Mouse (Mus musculus) myocyte (in vitro differentiated cells): Measurements from ENCODE around the gene Prpf4. TPM values are rescaled to one million over a fixed set of nuclear protein-coding genes. Genes with fewer than 3 reads are reported as not detected.

ENCODE experiments used
- H3K27me3 ChIP-seq: one replicate; pipeline ENCODE4 v1.6.1; 2011; ENCODE audit not compliant: control insufficient read depth, insufficient read depth, insufficient read length
- H3K36me3 ChIP-seq: one replicate; pipeline ENCODE4 v1.6.1; 2011; ENCODE audit not compliant: control insufficient read depth, insufficient read depth
- H3K4me2 ChIP-seq: one replicate; pipeline ENCODE4 v1.6.1; 2011; ENCODE audit warnings: low read depth, control low read depth
- H3K4me3 ChIP-seq: one replicate; pipeline ENCODE4 v1.5.1; 2011; ENCODE audit warnings: mild to moderate bottlenecking, control low read depth, moderate library complexity
- H3K79me2 ChIP-seq: one replicate; pipeline ENCODE4 v1.6.1; 2011; ENCODE audit not compliant: control insufficient read depth, insufficient read depth
- H3ac ChIP-seq: one replicate; pipeline ENCODE4 v1.6.1; 2011; ENCODE audit not compliant: control insufficient read depth, insufficient read length
- CEBPB ChIP-seq: IDR thresholded peaks from 2 replicates; pipeline ENCODE4 v1.6.1; 2011; ENCODE audit warnings: mild to moderate bottlenecking, moderate library complexity; ENCODE audit not compliant: poor library complexity, insufficient read depth, severe bottlenecking
- E2F4 ChIP-seq: IDR thresholded peaks from one replicate; pipeline ENCODE4 v1.6.1; 2011; ENCODE audit warnings: mild to moderate bottlenecking, control low read depth, moderate library complexity; ENCODE audit not compliant: insufficient read depth
- MAX ChIP-seq: IDR thresholded peaks from one replicate; pipeline ENCODE4 v1.6.1; 2011; ENCODE audit warnings: low read depth, mild to moderate bottlenecking, control low read depth
- MYOD1 ChIP-seq, 3 experiments: IDR thresholded peaks; one replicate each; pipeline ENCODE4 v1.6.1; 2011; ENCODE audit warnings: control low read depth in 2 of 3, low read depth in 2 of 3, mild to moderate bottlenecking in 2 of 3, moderate library complexity in 1 of 3; ENCODE audit not compliant: insufficient read length in 2 of 3, control insufficient read depth in 1 of 3
- MYOG ChIP-seq, 3 experiments: IDR thresholded peaks; one replicate each; pipeline ENCODE4 v1.6.1; 2011; ENCODE audit warnings: control low read depth in 2 of 3, low read depth in 2 of 3, mild to moderate bottlenecking in 2 of 3; ENCODE audit not compliant: insufficient read length in 2 of 3, control insufficient read depth in 1 of 3, insufficient read depth in 1 of 3
- POLR2A ChIP-seq: IDR thresholded peaks from one replicate; pipeline ENCODE4 v1.6.1; 2011; ENCODE audit warnings: low read depth, mild to moderate bottlenecking, control low read depth, moderate library complexity; ENCODE audit not compliant: insufficient read length
- POLR2AphosphoS2 ChIP-seq: IDR thresholded peaks from one replicate; pipeline ENCODE4 v1.6.1; 2011; ENCODE audit warnings: low read depth, control low read depth; ENCODE audit not compliant: insufficient read length
- REST ChIP-seq: IDR thresholded peaks from one replicate; pipeline ENCODE4 v1.6.1; 2011; ENCODE audit warnings: mild to moderate bottlenecking, control low read depth, moderate library complexity; ENCODE audit not compliant: insufficient read depth, insufficient read length
- SRF ChIP-seq: IDR thresholded peaks from one replicate; pipeline ENCODE4 v1.6.1; 2011; ENCODE audit warnings: low read depth; ENCODE audit not compliant: control insufficient read depth, insufficient read length
- TCF12 ChIP-seq: IDR thresholded peaks from one replicate; pipeline ENCODE4 v1.6.1; 2011; ENCODE audit warnings: mild to moderate bottlenecking, control low read depth; ENCODE audit not compliant: poor library complexity, insufficient read depth, severe bottlenecking
- TCF3 ChIP-seq: IDR thresholded peaks from one replicate; pipeline ENCODE4 v1.6.1; 2011; ENCODE audit warnings: low read depth, control low read depth; ENCODE audit not compliant: insufficient read length
- USF1 ChIP-seq: IDR thresholded peaks from one replicate; pipeline ENCODE4 v1.6.1; 2011; ENCODE audit warnings: low read depth, mild to moderate bottlenecking, control low read depth, moderate library complexity
- polyA plus RNA-seq: library from polyadenylated mRNA; unstranded; fragments of >200 nt; fragmentation: generic; extraction: Trizol; gene quantifications from one replicate; pipeline ENCODE4 v1.2.1, GENCODE M21; 2012; ENCODE audit warnings: missing spikeins

The Prpf4 gene
- polyA plus RNA-seq, result 6.0 TPM

DNA sequence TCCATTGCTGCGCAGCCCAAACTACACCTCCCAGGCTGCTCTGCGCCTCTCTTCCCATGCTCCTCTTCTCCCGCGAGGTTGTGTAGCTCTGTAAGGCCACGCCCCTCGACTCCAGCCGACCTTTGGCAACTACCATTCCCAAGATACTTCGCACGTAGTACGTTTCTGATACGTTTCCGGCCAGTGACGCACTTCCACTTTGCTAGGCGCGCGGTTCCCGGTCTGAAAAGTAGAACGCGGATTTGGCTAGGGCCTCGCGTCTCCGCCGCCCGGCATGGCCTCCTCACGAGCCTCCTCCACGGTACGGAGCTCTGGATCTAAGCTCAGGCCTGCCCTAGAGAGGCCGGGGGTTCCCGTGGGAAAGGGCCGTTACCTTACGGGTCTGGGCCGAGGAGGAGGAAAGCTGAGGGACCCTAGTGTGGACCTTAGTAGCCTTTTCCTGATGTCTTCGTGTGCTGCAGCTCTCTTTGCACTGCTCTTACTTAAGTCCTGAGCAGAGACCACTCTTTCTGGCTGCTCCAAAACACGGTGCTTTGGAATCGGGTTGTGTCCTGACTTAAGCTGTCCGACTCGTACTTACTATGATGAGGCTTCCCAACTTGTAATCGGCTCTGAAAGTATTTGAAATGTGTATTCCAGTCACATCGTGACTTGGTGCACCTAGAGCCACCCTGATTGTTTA is at the start of gene Prpf4, which contains the start of gene Cdc26:
TSS of gene Prpf4 (plus strand) at position 197 of the 682 bp plus-strand sequence.
TSS of gene Cdc26 (minus strand) at position 42 of the 682 bp plus-strand sequence.
- H3ac ChIP-seq, result peak within 1 kb of the TSS; percentile 16
- H3K79me2 ChIP-seq, result peaks cover 53% of the 10 kb centered on the region
- H3K4me3 ChIP-seq, result peak within 1 kb of the TSS; percentile 86
- H3K36me3 ChIP-seq, result peaks cover 25% of the 10 kb centered on the region
- H3K27me3 ChIP-seq, result no peaks in the 10 kb centered on the region
- TF ChIP-seq USF1 (no peak), REST (no peak), POLR2A (peak; percentile 87), POLR2AphosphoS2 (peak; percentile 89), SRF (peak; percentile 55), MYOD1 (IDR thresholded peaks at IDR 0.05; ENCODE audit: control insufficient read depth in 1 of 3, insufficient read length in 2 of 3, low read depth in 2 of 3) (no peak), E2F4 (peak; percentile 71), MAX (no peak), TCF12 (no peak)
- peak within 1 kb of the TSS; percentile 81 for H3K4me2 ChIP-seq

DNA sequence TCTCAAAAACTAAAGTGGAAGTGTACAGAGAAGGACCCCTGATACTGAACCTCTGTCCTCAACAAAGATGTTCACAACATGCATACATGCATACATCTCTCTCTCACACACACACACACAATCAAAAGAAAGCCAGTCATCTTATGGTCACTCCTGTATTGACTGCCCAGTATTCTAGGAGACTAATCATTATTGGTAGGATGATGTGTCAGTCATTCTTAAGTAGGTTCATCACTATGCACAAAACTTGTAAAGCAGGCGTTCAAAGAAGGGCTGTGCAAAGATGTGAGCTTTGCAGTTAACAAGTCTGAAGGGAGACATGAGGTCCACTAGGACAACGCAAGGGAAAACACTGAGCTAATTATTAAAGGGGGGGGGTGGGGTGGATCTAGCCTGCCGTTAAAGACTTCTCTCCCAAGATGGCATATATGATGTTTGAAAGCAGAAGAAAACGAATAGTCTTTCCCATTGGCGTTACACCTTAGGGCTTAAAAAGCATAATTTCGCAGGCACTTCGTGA is 49.3 kb upstream of the Prpf4 start:
- Histone ChIP-seq H3K27me3 (no peaks in the 10 kb centered on the region), H3K36me3 (no peaks in the 10 kb centered on the region), H3K4me2 (peak overlapping the region; percentile 92), H3K4me3 (peak overlapping the region; percentile 98), H3ac (peak overlapping the region; percentile 83), H3K79me2 (peaks cover 60% of the 10 kb centered on the region)
- TF ChIP-seq TCF12 (no peak), E2F4 (no peak), REST (no peak), POLR2A (no peak), MYOG (IDR thresholded peaks at IDR 0.05; ENCODE audit: control insufficient read depth in 1 of 3, insufficient read depth in 1 of 3, insufficient read length in 2 of 3, low read depth in 2 of 3) (no peak), MYOD1 (IDR thresholded peaks at IDR 0.05; ENCODE audit: control insufficient read depth in 1 of 3, insufficient read length in 2 of 3, low read depth in 2 of 3) (no peak), TCF3 (no peak), POLR2AphosphoS2 (no peak), MAX (no peak), CEBPB (no peak), USF1 (no peak), SRF (no peak)

DNA sequence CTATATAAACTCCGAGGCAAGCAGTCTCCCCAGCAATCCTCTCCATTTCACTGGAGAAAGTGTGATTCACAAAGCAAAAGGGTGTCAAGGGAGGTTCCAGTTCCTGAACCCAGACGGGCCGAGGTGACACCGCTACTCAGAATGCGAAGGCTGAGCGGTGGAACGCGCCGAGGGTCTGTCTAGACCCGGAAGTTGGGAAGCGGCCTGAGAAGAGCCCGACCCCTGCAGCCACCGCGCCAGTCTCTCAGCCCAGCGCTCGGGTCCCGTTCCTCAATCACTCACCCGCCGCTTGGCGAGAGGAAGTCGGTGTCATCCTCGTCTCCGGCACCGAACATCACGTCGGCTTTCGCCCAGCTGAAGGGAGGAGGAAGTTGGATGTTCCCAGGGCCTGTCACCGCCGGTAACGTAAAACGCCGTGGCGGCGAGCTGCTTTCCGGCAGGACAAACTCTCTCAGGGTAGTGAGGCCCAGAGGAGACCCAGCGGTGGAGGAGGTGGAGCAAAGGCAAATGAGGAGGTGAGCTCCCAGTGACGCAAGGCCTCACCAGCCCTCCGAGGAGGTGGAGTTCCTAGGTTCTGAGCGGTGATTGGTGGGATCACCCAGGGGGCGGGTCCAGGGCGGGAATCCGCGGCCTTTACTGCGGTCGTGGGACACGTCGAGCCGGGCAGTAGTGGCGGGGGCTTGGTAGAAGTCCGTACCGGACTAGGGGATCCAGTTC is 48.4 kb upstream of the Prpf4 start, which contains the start of the genes Fkbp15 and Slc31a1:
TSS of gene Fkbp15 (minus strand) at position 461 of the 717 bp plus-strand sequence.
TSS of gene Slc31a1 (plus strand) at position 640 of the 717 bp plus-strand sequence.
- Histone ChIP-seq H3K27me3 (no peaks in the 10 kb centered on the region), H3K4me3 (peak within 1 kb of the TSS; percentile 98), H3K4me2 (peak within 1 kb of the TSS; percentile 92), H3K79me2 (peaks cover 69% of the 10 kb centered on the region), H3K36me3 (no peaks in the 10 kb centered on the region), H3ac (peak within 1 kb of the TSS; percentile 83)
- TF ChIP-seq MYOD1 (IDR thresholded peaks at IDR 0.05; ENCODE audit: control insufficient read depth in 1 of 3, insufficient read length in 2 of 3, low read depth in 2 of 3) (no peak), SRF (peak; percentile 58), REST (no peak), POLR2A (peak; percentile 67), E2F4 (peak; percentile 71), MAX (no peak), USF1 (no peak), MYOG (IDR thresholded peaks at IDR 0.05; ENCODE audit: control insufficient read depth in 1 of 3, insufficient read depth in 1 of 3, insufficient read length in 2 of 3, low read depth in 2 of 3) (no peak), TCF3 (no peak), TCF12 (no peak), POLR2AphosphoS2 (peak; percentile 85), CEBPB (no peak)

DNA sequence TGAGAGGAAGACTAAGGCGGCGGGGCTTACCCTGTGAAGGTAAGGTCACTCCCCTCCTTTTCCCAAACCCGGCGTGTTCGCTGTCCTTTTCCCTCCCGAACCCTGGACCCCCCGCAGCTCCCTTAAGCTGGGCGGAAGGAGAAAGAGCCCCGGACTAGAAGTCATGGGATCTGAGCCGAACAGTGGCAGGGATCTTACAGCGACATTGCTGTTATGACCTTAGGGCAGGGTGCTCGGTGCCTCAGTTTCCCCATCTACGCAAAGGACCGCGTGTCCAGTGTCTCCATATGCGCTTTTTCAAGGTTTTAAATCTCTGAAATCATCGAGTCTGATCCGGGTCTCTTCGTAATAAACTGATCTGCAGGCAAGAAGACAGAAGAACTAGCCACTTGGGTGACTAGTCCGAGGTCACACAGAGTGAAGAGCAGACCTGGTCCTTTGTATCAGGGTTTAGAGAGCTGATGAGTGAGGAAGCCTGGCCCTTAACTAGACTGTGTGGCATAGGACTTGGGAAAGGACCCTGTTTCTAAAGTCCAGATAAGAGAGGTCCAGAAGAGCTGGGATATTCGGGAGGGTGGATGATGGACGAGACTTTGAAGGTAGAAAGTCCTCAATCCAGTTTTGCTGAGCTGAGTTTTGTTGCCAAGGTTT is 47.7 kb upstream of the Prpf4 start:
- Histone ChIP-seq H3K27me3 (no peaks in the 10 kb centered on the region), H3K4me3 (peak overlapping the region; percentile 98), H3ac (peak overlapping the region; percentile 83), H3K4me2 (peak overlapping the region; percentile 87), H3K36me3 (no peaks in the 10 kb centered on the region), H3K79me2 (peaks cover 74% of the 10 kb centered on the region)
- TF ChIP-seq SRF (no peak), POLR2A (no peak), REST (no peak), CEBPB (no peak), MYOG (IDR thresholded peaks at IDR 0.05; ENCODE audit: control insufficient read depth in 1 of 3, insufficient read depth in 1 of 3, insufficient read length in 2 of 3, low read depth in 2 of 3) (no peak), POLR2AphosphoS2 (no peak)
